Mouse (Mus musculus): ENCODE measurements around the gene Ubap2. TPM values are rescaled to one million over a fixed set of nuclear protein-coding genes. Genes with fewer than 3 reads are reported as not detected.

The Ubap2 gene
- total RNA-seq, 2 experiments from 2014 or later, result 44.2 to 54.9 TPM

DNA sequence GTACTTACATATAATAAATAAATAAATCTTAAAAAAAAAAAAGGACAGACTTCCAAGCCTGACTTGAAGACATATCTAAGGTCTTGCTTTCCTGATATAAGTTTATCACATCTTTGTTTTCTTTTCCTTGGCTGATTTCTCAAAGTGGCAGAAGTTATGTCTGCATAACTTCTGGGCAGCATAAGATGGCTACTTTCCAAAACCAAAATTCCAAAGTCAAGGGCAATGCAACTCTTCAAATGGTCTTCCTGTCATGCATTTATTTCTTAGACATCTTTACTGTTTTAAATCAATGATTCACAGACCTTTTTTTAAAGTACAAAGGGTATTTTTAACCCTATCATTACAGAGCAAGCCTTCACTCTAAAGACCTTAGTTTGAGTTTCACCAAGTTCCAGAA lies 14.3 kb downstream of the Ubap2 start:
- no peak for DNase-seq

DNA sequence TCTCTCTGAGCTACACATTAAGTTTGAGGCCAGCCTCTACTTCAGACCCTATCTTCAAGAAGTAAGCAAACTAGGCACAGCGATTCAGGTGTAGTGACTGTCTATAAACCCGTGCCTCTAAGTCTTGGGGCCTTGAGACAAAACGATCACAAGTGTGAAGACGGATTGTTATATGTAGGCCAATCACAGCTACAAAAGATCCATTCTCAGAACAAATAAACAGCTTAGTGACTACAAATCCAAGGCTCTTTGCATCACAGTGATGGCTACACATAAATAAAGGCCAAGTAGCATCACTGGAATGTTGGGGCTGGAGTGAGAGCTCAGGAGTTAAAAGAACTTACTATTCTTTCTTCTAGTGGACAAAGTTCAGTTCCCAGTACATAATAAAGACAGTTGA lies 15.9 kb downstream of the Ubap2 start:
- no peak for DNase-seq

DNA sequence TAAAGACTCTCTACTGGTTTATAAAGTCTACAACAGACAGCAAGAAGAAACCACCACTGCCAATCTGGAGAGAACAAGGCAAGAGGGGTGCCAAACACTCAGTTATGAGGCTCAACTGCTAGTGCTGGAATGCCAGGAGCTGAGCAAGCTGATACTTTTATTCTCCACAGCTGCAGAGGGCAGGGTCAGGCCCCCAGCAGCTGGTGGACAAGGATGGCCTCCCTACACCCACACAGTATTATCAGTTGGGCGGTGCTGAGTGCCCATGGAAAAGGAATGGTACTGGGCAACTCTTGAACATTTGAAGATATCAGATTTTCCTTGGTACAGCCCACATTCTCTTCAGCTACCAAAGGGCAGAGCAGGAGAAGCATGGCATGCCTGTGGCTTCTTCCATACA lies 17.2 kb downstream of the Ubap2 start:
- DNase-seq, result peak in 1 of 2 experiments; percentile 6

DNA sequence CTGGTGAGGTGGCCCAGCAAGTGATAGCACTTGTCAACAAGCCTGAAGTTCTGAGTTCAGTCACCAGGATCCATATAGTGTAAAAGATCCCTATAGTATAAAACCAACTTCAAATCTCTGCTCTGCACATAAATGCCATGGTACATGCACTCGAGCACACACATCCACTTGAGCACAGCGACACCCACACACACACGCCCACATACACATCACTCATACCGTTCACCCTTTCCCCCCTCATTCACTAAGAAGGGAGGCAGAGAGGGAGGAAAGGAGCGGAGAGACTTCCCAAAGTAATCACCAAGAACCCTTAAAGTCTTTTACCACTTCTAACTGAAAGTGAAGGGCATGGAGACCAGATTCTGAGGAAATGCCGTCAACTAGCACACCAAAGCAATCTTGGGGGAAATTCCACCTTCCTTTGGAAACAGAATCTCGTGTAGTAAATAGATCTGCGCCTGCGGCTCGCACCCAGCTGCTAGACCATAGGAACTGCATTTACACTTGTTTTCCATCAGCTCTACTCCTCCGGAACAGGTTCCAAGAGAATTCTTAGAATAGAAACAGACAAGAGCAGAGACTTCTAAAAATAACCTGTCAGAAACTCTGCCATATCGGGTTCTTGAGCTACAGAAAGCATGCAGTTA lies 19.3 kb downstream of the Ubap2 start:
- DNase-seq, result peak; percentile 29 to 54

DNA sequence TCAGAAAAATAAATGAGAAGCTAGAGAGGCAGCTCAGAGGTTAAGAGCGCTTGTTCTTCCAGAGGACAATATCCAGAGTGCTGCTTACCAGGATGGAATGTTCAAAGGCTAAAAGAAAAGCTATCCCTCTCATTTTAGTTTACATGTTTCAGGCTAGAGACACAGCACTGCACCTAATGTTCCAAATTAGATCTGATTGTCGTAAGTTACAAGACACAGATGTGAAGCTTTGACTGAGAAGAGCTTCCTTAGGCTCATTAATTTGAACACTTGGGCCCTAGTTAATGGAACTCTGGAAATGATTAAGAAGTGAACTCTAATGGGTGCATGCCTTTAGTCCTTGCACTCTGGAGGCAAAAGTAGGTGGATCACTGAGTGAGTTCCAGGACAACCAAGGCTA lies 21.2 kb downstream of the Ubap2 start:
- DNase-seq, result no peak

DNA sequence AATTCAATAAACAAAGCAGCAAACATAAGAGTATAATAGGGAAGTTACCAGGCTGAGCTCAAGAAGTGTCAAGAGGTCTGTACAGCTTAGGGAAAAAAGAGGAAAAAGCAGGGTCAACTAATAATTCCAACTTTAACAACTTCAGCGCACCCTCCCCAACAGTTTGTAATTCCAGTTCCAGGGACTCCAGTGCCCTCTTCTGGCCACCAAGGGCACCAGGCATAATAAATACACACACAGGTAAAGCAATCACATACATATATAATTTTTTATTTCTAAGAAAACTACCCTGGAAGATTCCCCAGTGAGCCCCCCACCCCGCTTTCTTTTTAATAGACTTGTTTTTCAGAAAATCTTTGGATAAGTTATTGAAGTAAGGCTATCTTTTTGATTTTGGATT lies 29.5 kb downstream of the Ubap2 start:
- no peak for DNase-seq

DNA sequence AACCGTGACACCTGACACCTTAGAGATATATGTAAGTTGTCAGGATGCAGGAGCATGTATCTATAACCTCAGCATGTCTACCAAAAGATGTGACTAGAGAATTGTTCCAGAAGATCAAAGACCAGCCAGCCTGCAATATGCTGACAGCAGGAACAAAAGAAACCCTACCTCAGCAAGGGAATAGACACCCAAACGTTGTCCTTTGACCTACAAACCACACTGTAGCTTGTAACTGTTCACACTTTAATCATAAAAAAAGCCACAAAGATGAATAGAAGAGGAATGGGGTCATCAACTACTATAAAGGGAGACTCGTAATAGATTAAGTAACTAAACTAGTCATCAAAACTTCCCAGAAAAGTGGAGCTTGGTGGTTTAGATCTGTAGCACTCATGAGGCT lies 34.0 kb downstream of the Ubap2 start:
- no peak for DNase-seq

DNA sequence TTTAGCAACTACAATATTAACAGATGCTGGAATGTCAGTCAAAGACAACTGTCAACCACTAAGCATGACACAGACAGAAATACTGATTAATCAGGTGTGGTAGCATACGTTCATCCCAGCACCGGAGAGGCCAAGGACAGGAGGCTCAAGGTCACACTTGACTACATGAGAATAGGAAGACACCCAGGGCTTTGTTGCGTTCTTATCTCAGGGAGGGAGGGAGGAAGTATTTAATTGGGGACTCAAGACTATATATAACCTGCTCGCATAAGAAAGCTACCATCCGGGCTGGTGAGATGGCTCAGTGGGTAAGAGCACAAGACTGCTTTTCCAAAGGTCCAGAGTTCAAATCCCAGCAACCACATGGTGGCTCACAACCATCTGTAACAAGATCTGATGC lies 39.3 kb downstream of the Ubap2 start:
- no peak for DNase-seq

DNA sequence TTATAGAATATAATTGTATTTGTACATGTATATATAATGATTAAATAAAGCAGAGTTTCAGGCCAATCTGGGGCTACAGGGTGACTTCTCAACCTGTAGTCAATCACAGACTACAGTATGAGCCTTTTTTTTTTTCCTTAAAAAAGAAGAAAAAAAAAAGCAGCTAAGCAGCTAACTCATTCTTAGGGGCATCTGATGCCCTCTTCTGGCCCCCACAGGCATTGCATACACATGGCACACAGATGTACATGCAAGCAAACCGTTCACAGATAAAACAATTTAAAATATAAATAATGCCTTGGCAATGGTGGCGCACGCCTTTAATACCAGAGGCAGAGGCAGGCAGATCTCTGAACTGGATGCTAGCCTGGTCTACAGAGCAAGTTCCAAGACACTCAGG lies 48.6 kb downstream of the Ubap2 start:
- DNase-seq, result peak; percentile 22 to 44

DNA sequence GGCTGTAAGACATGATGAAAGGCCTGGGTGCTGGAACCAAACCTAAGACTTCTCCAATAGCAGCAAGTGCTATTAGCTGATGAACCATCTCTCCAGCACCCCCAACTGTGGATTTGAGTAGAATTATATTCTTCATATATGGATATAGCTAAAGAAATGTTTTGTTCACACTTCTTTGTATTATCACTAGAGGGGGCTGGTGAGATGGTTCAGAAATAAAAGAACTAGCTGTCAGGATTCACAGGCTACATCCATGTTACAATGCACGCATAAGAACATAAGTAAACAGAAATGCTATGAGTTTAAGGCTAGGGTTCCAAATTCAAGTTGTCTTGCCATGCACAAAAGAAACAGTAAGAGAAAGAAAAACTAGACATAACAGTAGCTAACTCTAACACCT lies 49.5 kb downstream of the Ubap2 start:
- DNase-seq, result peak in 1 of 2 experiments; percentile 15

DNA sequence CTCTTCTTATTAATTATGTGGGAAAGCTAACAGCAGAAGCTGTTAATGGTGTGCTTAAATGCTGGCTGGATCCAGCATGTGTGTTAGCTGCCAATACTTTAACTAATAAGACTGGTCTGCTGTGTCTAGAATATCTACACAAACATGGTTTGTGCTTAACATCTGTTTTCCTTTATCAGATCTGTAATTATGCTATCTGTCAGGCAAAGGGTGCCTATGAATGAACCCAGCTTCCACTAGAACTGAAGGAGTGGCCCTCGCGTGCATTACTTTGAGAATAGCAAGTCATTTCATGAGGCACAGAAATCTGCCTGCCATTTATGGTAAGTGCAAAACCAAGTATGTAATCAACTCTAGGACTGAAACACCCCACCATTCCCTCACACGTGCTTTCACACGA lies 66.9 kb downstream of the Ubap2 start:
- no peak for DNase-seq

DNA sequence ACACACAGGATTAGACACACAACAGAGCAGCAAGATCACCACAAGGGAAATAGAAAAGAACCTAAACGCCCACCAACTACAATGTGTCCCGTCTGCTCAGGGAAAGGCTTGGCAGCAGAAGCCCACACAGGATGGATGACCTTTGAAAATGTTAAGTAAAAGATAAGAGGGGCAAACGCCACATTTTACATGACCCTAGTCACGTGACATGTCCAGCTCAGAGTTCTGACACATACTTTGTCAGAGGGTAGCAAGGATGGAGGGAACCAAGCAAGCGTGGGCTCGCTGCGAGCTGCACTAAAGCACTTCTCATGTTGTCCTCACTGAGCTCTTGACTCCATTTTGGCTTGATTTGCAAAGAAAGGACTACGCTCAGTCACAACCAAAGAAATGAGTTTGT lies 69.2 kb downstream of the Ubap2 start:
- no peak for DNase-seq

DNA sequence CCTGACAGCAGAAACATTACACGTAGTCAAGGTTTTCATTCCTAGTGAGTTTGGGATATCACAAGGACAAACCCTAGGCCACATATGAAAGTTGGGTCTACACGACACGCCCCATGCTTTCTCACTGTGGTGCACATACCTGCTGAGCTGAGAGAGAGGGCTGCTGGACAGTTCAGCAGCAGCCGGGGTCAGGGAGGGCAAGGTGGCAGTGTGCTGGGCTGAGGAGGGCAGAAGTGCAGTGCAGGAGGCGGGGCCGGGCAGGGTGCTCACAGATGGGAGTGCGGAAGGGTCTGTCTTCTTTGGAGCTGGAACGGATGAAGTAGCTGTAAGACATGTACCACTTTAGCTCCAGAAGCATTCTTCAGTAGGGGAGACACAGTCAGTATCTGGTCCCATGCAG lies 72.8 kb downstream of the Ubap2 start:
- no peak for DNase-seq

DNA sequence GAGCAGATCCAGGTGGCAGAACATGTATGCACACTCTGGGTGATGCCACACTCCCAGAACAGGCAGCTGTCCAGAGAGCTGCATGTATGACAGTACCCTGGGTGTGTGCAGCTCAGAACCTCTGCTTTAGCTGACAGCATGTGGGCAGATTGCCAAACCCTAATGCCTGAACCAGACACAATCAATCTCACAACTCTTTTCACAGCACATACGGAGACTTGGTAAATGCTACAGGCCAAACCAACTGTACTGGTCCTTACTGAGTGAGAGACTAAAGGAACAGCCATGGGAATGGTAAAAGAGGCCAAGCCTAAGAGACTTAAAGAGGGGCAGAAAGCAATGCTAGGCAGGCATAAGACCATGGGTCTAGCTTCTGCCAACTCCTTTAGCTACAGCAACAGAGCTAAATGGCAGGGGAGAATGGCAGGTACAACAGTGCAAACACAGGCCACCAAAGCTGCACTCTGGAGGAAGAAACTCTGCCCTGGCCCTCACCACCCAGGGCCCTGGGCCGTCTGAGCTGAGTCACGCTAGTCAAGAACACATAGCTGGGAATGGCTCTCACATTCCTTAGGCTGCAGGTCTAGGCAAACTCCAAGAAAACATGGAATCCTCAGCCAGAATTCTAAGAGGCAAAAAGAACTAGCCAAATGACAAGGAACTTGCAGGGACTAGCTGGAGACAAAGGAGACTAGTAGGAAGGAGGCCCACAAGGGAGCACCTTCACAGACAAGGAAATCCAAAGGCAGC lies 77.9 kb downstream of the Ubap2 start:
- DNase-seq, result peak; percentile 27 to 31

DNA sequence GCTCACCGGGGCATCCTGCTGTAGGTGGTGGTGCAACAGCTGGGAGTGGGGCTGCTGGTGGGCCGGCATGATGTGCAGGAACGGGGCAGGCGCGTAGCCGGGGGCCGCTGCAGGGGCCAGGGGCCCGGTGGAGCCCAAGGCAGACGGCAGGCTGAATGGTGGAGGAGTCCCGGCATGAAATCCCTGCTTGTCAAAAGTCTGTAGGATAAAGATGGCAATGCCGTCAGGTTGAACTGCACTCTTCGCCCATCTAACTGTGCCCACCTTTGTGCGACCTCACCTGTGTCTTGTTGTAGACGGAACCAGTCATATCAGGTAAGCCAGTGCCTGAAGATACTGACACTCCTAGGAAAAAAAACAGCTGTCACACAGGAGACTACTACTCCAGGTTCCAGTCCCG lies 79.6 kb downstream of the Ubap2 start:
- no peak for DNase-seq

DNA sequence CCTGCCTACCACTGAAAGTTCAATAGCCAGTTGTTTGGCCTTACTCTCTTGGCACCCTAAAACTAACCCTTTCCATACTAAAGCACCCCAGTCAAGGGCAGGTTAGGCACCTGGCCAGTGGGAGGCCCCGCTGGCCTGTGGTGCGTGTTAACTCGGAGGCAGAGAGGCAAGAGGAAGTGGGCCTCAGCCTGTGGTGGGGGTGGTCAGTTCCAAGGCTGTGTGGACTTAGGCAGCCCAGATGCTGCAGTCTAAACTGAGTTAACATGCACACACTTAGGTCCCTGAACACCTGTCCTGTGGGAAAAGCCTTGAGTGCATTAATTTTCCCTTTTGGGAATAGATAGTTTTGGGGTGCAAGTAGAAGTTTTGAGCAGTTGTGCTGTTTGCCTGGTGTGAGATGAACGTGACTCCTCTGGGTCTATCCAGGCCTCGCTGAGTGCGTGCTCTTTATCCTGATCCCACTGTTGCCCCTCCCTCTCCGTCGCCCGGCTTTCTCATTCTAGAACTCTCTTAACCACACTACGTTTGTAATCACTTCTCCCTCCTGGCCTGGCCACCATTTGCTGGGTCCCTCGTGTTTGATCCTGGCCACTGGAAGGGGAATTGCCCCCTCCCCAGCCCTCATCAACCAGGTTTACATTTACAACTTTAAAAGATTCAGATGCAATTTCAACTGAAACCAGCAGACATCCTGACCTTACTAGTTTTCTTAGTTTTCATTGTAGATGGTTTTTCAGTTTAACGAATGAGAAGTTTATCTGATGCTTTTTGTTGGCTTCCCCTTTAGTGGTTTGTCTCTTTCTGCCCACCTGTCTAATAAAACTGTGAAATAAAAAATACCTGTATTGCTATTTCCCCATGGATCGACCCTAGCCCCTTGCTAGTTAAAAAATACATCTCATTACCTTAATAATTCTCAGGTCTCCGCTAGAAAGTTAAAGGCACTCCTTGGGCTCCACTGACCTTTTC lies 82.1 kb downstream of the Ubap2 start:
- DNase-seq, result no peak

DNA sequence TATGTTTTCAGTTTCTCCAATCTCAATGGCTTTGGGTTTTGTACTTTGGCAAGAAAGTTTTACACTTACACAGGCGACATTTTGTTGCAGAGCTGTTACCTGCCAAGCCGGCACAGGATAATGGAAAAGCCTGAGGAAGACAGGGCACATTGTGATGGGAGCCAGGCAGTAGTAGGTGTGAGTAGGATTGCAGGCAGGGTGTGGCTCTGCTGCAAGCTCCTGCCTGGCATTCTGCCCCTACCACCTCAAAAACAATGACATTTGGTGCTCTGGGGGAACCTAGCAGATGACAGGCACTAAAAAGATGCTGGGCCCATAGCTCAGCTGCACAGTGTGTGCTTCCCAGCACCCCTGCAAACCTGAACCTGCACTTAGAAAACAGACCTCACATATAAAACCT lies 85.1 kb downstream of the Ubap2 start:
- DNase-seq, result no peak

DNA sequence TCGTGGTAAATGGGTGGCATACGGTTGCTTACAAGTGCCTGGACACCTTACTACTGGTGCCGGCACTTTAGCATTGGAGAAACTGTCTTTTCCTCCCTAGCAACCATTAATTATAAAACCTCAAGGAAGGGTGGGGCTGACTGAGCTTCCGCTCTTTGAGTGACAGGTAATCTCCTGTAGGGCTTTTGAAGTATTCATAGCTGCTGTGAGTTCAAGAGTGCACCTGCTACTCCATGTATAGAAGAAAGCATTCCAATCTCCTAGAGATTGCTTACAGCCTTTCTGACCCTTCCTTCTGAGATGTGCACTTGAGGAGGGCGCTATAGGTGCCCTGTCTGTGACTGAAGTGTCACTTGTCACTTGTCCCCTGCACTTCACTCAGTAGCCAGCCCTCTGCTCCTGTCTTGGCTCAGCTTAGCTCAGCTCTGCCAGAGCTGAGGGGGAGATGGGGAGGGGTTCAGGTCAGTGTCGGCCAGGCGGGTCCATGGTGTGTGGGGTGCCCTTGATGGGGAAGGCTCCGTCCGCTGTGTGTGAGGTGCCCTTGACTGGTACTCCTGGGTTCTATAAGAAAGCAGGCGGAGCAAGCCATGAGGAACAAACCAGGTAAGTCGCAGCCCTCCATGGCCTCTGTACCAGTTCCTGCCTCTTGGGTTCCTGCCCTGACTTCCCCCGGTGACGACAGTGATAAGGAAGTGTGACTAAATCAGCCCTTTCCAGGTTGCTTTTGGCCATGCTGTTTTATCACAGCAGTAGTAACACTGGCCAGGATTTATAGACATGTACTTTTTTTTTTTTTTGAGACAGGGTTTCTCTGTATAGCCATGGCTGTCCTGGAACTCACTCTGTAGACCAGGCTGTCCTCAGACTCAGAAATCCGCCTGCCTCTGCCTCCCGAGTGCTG lies 94.9 kb downstream of the Ubap2 start:
- peak in 1 of 2 experiments; percentile 28 for DNase-seq

DNA sequence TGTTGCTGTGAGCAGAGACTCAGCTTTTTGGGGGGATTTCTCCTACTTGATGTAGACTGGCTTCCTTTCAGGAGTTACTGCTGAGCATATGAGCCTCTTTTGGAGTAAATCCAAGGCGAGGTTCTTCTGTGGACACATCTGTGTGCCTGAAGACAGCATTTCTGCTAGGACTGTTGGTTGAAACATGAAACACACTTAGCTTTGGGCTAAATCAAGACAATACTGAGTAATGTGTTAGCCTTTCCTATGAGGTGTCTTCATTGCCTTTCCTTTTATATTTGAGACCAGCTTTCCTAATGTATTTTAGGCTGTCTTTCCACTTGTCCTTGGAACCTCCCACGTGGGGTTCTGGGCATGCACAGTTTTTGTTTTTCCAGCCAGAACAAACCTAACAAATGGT lies 100.3 kb downstream of the Ubap2 start:
- no peak for DNase-seq

DNA sequence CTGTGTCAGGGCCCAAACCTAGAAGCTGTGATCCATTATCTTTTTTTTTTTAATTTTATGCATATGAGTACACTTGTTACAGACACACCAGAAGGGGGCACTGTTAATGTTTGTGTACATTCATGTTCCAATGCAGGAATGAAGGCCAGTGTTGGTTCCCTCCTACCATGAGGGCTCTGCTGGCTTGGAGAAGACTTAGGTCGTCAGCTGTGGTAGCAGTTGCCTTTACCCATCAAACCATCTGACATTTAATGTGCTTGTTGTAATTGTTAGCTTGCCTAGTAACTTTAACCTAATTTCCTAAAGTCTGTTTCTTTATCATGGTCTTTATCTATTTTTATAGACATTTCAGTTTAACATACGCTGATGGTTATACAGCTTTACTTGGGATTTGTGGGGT lies 104.0 kb downstream of the Ubap2 start:
- no peak for DNase-seq

DNA sequence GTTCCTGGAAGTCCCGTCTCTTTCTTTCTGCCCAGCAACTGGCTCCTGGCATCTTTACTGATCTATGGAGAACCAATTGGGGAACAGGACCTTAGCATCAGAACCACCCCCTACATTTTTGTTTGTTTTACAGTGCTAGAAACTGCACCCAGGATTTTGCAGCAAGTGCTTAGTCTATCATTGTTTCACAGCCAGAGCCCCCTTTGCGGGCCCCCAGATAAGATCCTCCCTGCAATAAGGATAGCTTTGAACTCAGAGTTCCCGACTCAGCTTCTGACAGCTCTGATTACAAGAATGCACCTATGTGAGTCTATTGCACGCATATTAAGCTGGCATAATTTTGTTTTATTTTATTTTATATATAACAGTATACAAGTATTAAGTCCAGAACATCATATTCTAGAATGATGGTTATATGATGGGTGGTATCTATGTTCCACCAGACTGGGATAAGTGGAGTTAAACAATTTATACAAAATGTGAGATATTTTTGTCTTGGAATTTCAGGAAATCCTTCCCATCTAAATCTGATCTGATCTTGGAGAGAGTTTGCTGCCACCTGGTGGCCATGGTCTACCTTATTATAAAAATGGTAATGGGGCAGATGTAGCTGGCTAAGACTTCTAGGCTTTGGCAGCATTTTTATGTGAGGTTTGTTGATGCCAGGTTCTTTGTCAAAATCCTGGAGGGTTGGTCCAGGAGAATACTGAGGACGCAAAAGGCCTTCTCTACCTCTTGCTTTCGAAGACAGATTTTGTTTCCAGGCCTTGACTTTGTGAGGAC lies 109.1 kb downstream of the Ubap2 start:
- peak; percentile 57 to 89 for DNase-seq

Data from heart, adult 18-20 months (tissue).